Mouse (Mus musculus) T-cell, adult 2 months (primary cell): ENCODE data around the gene Angpt4.

Experiments
- DNase-seq: peaks from one replicate; pipeline ENCODE4 v3.0.0; 2022; ENCODE audit warnings: low spot score

The Angpt4 gene

DNA sequence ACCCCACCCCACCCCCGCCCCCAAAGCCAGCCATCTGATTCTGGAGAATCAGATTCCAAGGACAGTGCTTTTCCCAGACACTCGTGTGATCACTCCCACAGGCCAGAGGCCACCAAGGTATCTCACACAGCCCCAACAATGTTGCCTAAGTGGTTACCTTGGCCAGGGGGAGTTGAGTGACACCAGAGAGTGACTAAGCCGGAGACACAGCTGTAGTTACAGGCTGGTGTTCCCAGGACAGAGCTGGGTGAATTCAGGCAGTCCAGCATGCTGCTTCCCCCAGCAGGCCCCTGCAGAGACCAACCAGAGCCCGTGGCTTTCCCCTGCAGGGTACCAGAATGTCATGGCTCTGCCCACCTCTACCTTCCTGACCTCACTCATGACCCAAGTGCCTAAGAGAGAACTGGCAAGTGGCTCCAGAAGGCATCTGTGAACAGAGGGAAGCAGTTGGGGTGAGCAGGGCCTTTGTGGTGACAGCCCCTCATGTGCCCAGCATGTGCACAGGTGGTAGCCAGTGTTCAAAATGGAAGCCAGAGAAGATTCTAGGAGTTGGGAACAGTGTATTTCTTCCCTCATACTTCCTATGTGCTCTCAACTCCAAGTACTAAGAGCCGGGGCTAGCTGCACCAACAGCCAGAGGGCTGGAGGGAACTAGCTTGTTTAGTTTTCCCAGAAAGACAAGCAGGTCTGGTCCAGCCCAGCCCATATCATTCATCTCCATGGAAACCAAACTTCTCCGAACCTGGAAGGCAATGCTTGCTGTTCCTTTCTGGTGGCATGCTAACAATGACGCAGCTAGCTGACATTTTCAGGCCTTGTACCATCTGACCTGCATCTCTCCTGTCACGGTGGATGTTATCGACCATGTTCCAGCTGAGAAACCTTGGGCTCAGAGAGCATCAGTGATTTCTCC, 50.5 kb downstream of the Angpt4 start:
- no peak for DNase-seq

DNA sequence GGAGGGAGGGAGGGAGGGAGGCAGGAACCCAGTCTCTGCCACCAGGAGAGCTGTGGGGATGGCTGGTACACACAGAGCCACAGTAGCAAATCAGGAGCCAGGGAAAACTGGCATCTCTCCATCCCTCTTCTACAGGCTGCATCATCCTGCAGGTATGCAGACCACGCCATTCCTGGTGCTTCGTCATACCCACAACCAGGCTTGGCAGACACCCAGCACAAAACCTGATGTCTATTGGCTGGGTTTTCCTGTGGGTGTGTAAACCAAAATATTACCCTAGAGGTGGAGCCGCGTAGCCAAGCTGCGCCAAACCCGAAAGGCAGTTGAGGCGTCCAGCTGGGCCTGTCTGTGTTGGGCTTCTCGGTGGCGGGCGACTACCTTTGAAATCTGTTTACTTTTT, 51.5 kb downstream of the Angpt4 start:
- no peak for DNase-seq

DNA sequence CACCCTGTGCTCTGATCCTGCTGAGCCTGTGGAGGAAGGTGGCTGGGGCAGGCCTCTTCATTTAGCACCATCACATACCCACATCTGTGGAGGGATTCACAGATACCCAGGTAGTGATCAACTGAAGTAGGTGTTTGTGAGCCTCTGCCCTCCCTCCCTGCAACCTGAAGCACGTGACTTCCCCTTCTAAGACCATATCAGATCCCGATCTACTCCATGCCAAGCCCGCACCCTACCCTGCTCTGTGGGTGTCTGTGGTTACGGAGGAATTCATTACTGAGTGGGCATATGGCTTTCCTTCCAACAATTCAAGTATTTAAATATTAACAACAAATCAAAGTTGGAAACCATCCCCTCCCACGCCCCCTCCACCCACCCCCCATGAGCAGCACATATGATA, 52.3 kb downstream of the Angpt4 start:
- no peak for DNase-seq

DNA sequence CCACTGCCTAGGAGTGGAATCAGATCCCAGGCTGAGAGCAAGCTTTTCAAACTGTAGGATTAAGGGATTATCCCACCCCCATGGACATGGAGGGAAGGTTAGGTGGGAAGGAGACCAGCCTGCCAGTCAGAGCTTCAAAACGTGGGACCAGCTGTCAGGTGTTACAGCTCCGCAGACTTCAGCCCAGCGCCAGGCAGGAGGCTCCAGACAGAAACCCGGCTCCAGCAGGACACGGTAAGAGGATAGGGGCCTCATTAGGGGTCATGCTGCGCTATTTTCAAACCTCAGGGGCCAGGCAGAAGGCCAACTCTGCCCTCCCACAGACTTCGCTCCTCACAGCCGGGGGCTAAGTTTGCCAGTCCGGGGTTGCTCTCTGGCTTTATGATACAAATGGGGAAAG, 53.0 kb downstream of the Angpt4 start:
- no peak for DNase-seq

DNA sequence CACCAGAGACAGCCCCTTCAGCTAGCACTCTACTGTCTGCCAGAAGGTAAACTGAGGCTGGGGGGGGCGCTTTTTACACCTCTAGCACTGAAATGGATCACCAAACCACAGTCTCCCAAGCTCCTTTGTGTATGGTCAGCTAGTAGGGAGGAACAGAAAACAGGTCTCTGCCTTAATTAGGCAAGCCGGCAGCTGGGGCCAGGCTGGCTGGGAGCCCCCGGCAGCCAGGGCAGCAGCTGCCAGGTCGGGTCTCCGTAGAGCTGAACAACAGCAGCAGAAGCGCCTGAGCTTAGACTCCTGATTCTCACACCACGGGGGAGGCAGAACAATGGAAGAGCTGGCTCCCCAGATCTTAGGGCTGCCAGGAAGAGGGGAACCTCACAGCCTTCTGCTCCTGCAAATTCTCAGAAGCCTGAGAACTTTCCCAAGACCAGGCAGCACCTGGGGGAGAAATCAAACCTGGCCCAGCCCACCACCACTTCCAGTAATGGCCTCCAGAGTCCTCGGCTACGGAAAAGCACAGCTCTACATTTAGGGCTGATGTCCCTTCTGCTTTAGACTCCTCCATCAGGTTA, 56.3 kb downstream of the Angpt4 start:
- DNase-seq = no peak

DNA sequence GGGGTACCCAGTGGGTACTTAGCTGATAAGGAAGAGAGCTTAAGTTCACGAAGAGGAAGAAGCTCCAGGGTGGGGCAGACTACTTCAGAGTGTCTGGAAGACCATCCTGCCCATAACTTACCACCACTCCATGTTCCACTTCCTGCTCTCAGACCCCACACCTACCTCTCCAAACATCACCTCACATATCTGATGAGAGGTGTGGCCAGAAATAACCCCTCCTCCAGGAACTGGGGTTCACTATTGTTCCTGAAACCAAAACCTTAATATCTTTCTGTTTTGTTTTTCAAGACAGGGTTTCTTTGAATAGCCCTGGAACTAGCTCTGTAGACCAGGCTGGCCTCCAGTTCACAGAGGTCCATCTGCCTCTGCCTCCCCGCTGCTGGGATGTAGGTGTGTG, 56.8 kb downstream of the Angpt4 start:
- no peak for DNase-seq

DNA sequence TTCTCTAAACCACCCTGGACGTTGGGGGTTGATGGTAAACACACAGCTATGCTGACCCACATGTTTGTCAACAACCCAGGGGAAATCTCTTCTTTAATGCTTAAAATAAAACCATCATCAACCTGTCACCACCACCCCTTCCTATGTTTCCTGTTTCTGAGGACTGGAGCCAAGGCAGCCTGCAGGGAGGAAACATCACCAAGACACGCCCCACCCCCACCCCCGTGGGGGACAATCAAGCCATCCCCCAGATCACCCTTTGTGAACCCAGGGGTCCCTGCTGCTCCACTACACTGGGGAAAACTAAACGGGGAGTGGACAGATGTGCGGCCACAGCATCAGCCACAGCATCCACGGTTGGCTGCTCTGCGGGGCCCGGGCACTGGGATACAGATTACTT, 57.4 kb downstream of the Angpt4 start:
- DNase-seq = no peak

DNA sequence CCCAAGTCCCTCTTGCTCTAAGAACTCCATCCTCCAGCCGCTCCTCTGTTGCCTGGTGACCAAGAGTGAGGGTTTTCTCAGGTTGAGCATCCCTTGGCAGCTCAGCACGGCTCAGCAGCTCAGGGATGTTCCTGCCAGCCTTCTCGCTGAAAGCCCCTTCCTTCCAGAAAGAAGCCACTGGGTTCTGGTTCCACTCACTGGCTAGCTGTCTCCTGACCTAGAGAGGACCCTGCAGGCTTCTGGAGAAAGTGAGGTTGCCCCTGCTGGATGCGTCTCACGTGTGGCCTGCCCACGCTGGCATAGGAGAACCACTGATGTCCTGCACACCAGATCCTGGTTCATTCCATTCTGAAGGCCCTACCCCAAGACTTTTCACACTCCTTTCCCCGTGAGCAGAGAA, 58.0 kb downstream of the Angpt4 start:
- no peak for DNase-seq

DNA sequence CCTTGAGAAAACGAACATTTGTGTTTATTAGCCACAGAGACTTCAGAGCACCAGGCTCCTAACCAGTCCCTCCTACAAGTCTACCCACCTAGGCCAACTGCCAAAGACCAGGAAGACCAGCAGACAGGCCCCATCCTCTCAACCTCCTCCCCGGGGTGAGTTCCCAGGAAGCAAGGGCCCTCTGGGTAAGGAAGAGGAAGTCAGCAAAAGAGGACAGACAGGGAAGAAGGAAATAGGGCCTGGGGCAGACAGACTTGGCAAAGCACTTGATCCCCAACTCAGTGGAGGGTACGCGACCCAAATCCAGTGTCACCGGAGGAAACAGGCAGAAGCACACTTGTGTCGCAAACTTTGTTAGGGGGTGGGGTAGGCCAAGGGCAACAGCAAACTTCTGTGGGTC, 58.4 kb downstream of the Angpt4 start:
- no peak for DNase-seq

DNA sequence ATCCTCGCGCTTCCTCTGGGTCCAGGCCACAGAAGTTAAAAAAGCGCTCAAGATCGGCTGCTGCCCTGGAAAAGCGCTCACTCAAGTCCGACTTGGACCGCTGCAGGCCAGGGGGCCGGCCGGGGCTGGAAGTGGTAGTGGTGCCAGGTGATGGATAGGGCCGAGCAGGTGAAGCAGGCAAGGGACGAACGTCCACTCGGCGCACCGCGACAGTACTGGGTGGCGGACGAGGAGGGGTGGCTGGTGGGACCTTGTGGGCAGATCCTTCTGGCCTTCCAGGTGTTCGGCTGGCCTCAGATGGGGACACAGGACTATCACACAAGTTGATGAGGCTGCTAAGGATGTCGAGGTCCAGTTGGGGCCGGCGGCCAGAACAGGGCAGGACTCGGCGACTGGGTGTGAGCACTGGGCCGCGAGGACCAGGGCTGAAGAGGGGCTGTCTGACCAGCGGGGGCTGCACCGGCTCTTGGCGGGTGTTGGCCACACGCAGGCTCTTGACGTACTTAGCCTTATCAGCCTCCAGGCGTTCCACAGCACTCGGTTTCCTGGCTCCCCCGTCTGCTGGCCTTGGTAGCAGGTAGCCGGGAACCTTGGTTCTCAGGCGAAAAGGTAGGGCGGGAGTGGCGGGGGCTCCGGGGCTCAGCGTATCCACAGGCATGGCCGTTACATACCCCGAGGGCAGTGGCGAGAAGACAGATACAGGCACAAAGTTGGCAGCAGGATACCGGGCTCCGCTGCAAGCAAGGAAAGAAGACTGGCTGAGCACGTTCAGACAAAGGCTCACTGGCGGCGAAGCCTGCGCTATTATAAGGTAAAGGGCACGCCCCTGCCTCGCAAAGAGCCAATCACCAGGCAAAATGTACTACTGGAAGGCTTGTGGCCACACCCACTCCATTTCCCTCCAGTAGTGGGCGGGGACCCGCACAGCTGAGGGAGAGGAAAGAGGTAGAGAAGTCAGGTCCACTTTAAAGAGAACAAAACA, 59.5 kb downstream of the Angpt4 start:
- peak; percentile 78 for DNase-seq

DNA sequence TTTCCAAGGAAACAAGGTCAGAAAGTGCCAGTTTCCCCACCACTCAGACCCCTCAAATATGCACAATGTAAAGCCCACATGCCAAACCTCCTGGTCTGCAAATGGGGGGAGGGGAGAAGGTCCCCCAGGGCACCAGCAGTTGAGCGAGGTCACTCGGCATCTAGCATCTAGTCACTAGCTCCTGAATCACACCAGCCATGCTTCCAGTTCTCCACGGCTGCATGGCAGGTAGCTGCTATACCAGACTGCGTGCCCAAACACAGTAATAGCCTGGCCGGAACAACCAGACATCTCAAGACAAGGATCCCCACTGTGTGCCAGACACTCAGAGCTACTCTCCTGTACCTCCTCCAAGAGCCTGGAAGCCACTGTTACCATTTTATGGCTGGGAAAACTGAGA, 60.7 kb downstream of the Angpt4 start:
- DNase-seq = no peak

DNA sequence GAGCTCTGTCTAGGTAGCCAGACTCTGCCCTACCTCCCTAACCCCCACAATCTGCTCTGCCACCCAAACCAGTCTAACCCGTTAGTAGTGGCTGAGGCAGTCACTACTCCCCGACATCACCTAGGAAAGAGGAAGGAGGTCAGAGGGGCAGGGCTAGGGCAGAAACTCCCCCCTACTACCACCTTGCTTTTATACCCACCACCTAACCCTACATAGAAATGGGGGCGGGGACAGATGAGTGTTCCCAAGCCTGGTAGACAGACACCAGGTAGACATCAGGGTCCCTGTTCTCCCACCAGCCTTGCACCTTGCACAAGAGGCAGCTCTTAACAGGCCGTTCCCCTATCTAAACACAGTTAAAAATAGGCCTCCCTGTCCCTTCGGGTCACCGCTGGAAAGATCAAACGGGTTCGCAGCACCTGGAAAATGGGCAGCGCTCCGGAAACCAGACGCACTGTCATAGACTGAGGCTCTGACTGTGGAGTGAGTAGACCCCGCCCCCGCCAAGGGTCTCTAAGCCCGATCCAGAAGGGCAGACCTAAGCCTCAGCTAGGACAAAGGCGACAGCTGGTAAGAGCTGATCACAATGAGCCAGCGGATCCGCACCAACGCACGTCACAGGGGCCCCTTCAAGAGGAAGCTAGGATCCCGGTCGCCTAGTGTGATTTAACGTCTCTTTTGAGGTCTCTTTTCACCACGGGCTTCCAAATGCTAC, 62.0 kb downstream of the Angpt4 start:
- DNase-seq = peak; percentile 62

DNA sequence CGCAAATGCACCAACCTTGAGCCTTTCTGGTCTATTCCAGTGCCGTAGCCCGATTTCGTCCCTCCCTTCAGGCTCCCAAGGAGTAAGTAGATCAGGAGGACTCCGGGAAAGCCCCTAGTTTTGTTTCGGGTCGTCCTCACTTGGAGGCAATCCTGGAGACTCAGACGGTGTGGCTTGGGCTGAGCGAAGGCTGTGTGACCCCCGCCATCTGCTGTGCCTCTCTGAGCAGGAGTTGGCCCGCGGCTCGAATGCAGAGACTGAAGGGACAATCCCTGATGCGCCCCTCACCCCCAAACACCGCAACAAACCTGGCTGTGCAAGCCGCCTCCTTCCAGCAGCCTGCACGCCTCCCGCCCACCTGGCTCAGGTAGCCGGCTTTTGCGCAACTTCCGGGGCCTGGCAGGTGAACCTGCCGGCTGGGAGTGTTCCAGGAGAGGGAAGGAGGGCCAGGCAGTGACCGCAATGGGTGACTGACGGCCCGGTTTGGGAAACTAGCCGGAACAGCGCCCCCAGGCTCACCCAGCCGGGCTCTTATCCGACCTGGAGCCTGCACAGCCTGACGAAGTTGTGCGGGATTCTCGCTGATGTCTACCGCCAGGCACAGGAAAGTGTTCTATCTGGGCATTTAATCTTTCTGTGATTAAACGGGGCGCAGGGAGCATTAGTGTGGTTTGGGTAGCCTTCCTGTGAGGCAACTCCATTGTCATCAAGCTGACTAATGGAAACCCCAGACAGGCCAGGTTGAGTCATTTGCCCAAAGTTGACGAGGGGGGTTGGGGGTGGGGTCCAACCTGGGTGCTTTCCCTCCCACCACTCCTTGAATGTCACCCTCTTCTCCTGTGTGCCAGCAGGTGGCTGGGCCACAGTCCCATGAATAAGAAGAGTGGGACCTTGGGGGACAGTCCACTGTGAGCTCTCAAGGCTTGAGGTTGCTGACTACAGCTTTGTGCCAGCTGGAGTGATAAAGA, 62.9 kb downstream of the Angpt4 start:
- peak; percentile 48 for DNase-seq

DNA sequence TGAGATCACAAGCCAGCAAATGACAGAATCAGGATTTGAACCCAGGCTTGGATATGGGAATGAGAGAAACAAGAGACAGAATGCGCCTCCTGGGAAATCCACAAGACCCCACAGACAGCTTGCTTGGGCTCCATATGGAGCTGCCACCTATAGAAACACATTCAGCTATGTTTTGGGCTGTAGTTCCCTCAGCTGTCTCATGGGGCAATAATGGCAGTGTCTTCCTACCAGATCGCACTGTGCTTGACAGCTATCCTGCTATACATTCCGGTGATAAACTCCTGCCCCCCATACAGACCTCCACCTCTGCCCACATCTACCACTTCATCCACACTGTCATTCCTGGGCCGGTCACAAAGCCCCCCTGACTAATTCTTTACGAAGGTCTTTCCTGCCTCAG, 64.3 kb downstream of the Angpt4 start:
- DNase-seq = no peak

DNA sequence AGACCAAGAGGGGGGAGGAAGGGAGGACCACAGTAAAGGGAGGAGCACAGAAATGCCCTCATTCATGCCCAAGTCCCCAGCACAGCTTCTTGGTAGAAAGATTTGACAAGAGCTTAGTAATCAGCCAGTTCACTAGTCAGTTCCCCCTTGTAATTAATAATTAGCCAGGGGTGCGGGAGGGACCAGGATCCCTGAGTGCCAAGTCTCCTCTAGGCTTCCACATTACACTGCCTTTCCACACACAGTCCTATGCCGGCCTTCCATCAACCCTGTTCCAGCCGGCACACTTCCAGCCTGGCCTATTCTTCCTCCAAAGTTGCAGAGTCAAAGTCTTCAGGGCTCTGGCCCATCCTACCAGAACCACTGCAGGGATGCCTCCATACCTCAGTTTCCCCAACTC, 65.1 kb downstream of the Angpt4 start:
- no peak for DNase-seq

DNA sequence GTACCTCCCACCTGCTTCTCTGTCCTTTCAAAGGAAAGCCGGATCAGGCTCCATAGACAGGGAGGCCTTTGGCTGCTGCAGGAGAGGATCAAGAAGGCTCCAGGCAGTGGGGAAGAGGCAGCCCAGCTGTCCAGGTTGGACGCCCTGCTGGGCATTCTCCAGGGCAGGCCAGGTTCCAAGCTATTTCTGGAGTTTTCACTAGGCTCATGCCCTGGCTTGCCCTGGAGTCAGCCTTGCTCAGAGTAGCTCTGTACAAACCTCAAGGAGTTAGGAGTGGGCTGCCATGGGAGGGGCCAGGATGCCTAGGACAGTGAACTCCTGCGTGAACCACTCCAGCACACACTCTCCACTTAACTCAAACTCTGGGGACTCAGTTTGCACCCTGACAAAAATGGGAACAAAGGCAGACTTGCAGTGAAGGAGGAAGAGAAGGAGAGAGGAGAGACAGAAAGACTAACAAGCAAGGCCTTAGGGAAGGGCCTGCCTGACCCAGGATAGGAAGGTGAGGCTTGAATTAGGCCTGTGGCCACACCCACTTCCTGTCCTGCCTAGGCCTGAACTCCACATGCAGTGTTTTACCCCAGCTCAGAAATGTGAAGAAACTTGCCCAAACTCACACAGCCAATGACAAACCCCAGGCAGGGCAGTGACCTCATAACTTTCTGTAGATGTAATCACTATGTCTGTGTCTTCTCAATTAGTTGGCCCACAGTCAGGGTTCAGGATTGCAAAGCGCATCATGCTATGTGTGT, 66.9 kb downstream of the Angpt4 start:
- no peak for DNase-seq

DNA sequence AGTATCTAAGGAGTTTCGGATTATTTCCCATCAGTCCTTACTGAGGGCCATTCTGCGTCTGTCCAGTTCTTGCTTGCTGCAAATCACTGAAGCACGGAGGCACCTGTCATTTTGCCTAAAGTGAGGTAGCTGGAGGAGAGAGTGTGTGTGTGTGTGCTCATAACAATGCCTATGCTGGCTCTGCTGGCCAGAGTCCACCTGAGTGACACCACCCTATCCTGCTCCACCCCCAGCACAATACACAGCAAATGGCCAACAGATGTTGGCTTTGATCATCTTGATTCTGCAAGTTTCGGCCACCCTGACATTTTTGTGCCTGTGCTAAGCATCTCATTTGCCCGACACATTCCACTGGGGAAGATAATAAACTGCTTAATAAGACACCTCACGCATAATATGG, 67.5 kb downstream of the Angpt4 start:
- DNase-seq = no peak

DNA sequence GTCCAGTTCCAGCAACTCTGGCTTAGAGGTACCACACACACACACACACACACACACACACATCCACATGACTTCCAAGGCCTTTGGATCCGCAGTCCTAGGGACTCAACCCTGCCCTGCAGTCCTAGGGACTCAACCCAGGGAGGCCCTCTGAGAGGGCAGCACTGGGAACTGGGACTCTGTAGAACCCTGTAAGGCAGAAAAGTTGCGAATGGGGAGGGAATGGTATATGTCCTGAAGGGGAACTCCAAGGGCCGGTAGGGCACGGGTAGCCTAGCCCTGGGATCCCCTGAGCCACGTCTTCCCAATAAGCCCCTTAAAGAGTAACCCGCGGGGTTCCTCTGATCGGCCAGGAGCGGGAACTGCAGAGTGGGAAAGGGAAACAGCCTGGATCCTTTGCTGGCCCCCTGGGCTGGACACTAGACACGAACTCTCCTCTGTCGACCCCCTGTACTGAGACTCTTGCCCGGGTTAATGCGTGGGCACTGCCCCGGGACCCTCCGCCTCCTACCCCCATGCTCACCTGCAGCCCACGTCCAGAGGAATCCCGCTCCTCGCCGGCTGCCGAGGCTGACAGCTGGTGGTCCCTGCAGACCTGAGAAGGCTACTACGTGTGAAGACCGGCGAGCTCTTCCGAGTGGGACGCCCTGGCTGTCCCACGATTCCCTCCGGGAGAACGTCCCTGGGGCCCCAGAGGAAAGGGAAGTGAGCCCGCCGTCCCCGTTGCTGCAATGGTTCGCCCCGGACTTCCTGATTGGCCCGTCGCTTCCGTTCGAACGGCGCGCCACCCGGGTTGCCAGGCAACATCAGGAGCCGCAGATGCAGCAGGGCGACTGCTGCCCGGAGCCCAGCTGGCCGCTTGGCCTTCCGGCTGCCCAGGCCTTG, 68.7 kb downstream of the Angpt4 start, which contains the start of gene Fam110a:
Fam110a (minus strand) TSS at position 750 of the 885 bp plus-strand sequence.
- DNase-seq = peak; percentile 71

DNA sequence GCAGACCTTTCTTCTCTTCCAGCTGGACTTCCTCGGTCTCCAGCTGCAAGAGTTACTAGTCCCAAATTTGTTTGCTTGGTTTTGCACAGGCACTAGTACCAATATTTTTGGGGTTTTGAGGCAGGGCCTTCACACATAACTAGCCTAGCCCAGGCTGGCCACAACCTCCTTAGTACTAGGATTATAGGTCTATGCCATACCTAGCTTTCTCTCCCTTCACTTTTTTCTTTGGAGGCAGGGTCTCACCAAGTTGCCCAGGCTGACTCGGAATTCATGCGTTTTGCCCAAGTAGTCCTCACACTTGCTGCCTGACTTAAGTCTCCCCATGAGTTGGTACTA, 69.3 kb downstream of the Angpt4 start:
- no peak for DNase-seq
